Mouse (Mus musculus) heart, embryonic 13.5 days (tissue): ENCODE measurements around the gene Plcb2. TPM values are rescaled to one million over a fixed set of nuclear protein-coding genes. Genes with fewer than 3 reads are reported as not detected.

Experiments
- ATAC-seq: fragments of 200-750 bp; cut with Nextera tagmentation; 2 replicates; pipeline ENCODE4 v1.8.0; 2017; ENCODE audit warnings: moderate TSS enrichment; ENCODE audit not compliant: insufficient number of reproducible peaks, low FRiP score, low TSS enrichment; ENCODE audit errors: extremely low read depth
- H3K27ac ChIP-seq: fragments of 300-500 bp; sonication (generic); replicated peaks from 2 replicates; pipeline ENCODE4 v1.5.1; 2015; ENCODE audit warnings: moderate library complexity, mild to moderate bottlenecking, inconsistent platforms
- H3K27me3 ChIP-seq: fragments of 300-500 bp; sonication (generic); replicated peaks from 2 replicates; pipeline ENCODE4 v1.6.1; 2015; ENCODE audit warnings: mild to moderate bottlenecking, inconsistent platforms
- H3K36me3 ChIP-seq: fragments of 300-500 bp; sonication (generic); 2 replicates; pipeline ENCODE4 v1.6.1; 2015; ENCODE audit warnings: mild to moderate bottlenecking, inconsistent platforms
- H3K4me1 ChIP-seq: fragments of 300-500 bp; sonication (generic); 2 replicates; pipeline ENCODE4 v1.6.1; 2015; ENCODE audit warnings: inconsistent platforms
- H3K4me2 ChIP-seq: fragments of 300-500 bp; sonication (generic); 2 replicates; pipeline ENCODE4 v1.6.1; 2015; ENCODE audit warnings: inconsistent platforms, mild to moderate bottlenecking, moderate library complexity
- H3K4me3 ChIP-seq: fragments of 300-500 bp; sonication (generic); 2 replicates; pipeline ENCODE4 v1.5.1; 2015; ENCODE audit warnings: moderate library complexity, mild to moderate bottlenecking, inconsistent platforms
- H3K9ac ChIP-seq: fragments of 300-500 bp; sonication (generic); 2 replicates; pipeline ENCODE4 v1.6.1; 2015; ENCODE audit warnings: inconsistent platforms, mild to moderate bottlenecking, moderate library complexity
- H3K9me3 ChIP-seq: fragments of 300-500 bp; sonication (generic); 2 replicates; pipeline ENCODE4 v1.6.1; 2016; ENCODE audit warnings: inconsistent platforms
- WGBS: fragments of 180-500 bp; shearing (Covaris S2); methylation state at CpG from one replicate; pipeline ENCODE4 v1.1.7; 2015; ENCODE audit warnings: mixed read lengths; 5-methylcytosine and 5-hydroxymethylcytosine counted together
- polyA plus RNA-seq: library from polyadenylated mRNA; unstranded; fragments of >200 nt; fragmentation: Nextera tagmentation; extraction: Ambion mirVana; gene quantifications from 2 replicates; pipeline ENCODE4 v1.2.1, GENCODE M21; 2015

Plcb2 gene
- polyA plus RNA-seq, 1 experiment from 2014 or later = 0.94 TPM

GRCm38 (mm10) chr2:118663804-118664766 is 64.2 kb downstream of the Plcb2 start:
- Histone ChIP-seq H3K4me1 (peaks cover 75% of the 10 kb centered on the region), H3K9ac (peak overlapping the region; percentile 85)
- WGBS = 36% methylated on average over 19 of the region's 19 CpGs

GRCm38 (mm10) chr2:118662902-118663803 is 65.1 kb downstream of the Plcb2 start, which contains the start of gene Pak6:
Pak6 (plus strand) TSS chr2:118663303.
- H3K4me3 ChIP-seq = peak within 1 kb of the TSS; percentile 61
- peak within 1 kb of the TSS; percentile 25 for H3K27ac ChIP-seq
- ATAC-seq = no peak
- 3% methylated on average over 37 of the region's 37 CpGs for WGBS
- H3K4me2 ChIP-seq = peak within 1 kb of the TSS; percentile 91
- H3K9ac ChIP-seq = peak within 1 kb of the TSS; percentile 85
- no peaks in the 10 kb centered on the region for H3K9me3 ChIP-seq
- peaks cover 28% of the 10 kb centered on the region for H3K27me3 ChIP-seq
- H3K4me1 ChIP-seq = peaks cover 83% of the 10 kb centered on the region
- no peaks in the 10 kb centered on the region for H3K36me3 ChIP-seq

More at GRCm38 (mm10) chr2:118663804-118664766, 64.2 kb downstream of the Plcb2 start:
- Histone ChIP-seq H3K4me2 (peak overlapping the region; percentile 91), H3K4me3 (peak overlapping the region; percentile 61), H3K27me3 (peaks cover 28% of the 10 kb centered on the region), H3K36me3 (no peaks in the 10 kb centered on the region), H3K9me3 (no peaks in the 10 kb centered on the region), H3K27ac (peak overlapping the region; percentile 25)
- 0 out of 2 replicates have a peak, but pooled peaks have one; percentile 17 for ATAC-seq

- 76% methylated on average over 9 of the region's 9 CpGs for WGBS
Observed at GRCm38 (mm10) chr2:118661891-118662290, 66.3 kb downstream of the Plcb2 start.

GRCm38 (mm10) chr2:118659998-118660452 is 68.2 kb downstream of the Plcb2 start:
- Histone ChIP-seq H3K4me2 (peak overlapping the region; percentile 67), H3K27me3 (peaks cover 24% of the 10 kb centered on the region), H3K9me3 (no peaks in the 10 kb centered on the region), H3K4me1 (peaks cover 73% of the 10 kb centered on the region), H3K36me3 (no peaks in the 10 kb centered on the region), H3K27ac (peak overlapping the region; percentile 78), H3K9ac (peak overlapping the region; percentile 68), H3K4me3 (peak overlapping the region; percentile 50)
- WGBS = 0% methylated on average over 4 of the region's 4 CpGs
- ATAC-seq = peak; percentile 22; the same call in 1 of the 2 replicates

More at GRCm38 (mm10) chr2:118661891-118662290, 66.3 kb downstream of the Plcb2 start:
- Histone ChIP-seq H3K4me3 (no peak overlapping the region), H3K4me1 (peaks cover 82% of the 10 kb centered on the region), H3K36me3 (no peaks in the 10 kb centered on the region), H3K27ac (no peak overlapping the region), H3K9me3 (no peaks in the 10 kb centered on the region), H3K9ac (no peak overlapping the region), H3K4me2 (no peak overlapping the region), H3K27me3 (peaks cover 28% of the 10 kb centered on the region)
- no peak for ATAC-seq

GRCm38 (mm10) chr2:118659493-118659892 is 68.7 kb downstream of the Plcb2 start:
- H3K9ac ChIP-seq = peak overlapping the region; percentile 68; the same call in 1 of the 2 replicates
- 65% methylated on average over 12 of the region's 12 CpGs for WGBS

GRCm38 (mm10) chr2:118659077-118659476 is 69.2 kb downstream of the Plcb2 start:
- Histone ChIP-seq H3K4me1 (peaks cover 68% of the 10 kb centered on the region), H3K4me3 (0 out of 2 replicates have a peak overlapping the region, but pooled peaks have one; percentile 50), H3K36me3 (no peaks in the 10 kb centered on the region), H3K27ac (peak overlapping the region; percentile 78), H3K4me2 (peak overlapping the region; percentile 67), H3K9me3 (no peaks in the 10 kb centered on the region), H3K9ac (no peak overlapping the region), H3K27me3 (peaks cover 18% of the 10 kb centered on the region)
- WGBS = 63% methylated on average over 1 of the region's 1 CpGs
- ATAC-seq = peak; percentile 56

More at GRCm38 (mm10) chr2:118659493-118659892, 68.7 kb downstream of the Plcb2 start:
- no peak for ATAC-seq
- Histone ChIP-seq H3K4me3 (peak overlapping the region; percentile 50), H3K9me3 (no peaks in the 10 kb centered on the region), H3K27me3 (peaks cover 22% of the 10 kb centered on the region), H3K4me1 (peaks cover 68% of the 10 kb centered on the region), H3K4me2 (peak overlapping the region; percentile 67), H3K27ac (peak overlapping the region; percentile 78), H3K36me3 (no peaks in the 10 kb centered on the region)

GRCm38 (mm10) chr2:118658457-118658856 is 69.8 kb downstream of the Plcb2 start:
- H3K9ac ChIP-seq = no peak overlapping the region
- H3K4me2 ChIP-seq = peak overlapping the region; percentile 67; the same call in 1 of the 2 replicates
- H3K27me3 ChIP-seq = peaks cover 13% of the 10 kb centered on the region
- H3K27ac ChIP-seq = peak overlapping the region; percentile 78; the same call in 1 of the 2 replicates
- no peak overlapping the region for H3K4me3 ChIP-seq
- 40% methylated on average over 4 of the region's 4 CpGs for WGBS
- H3K36me3 ChIP-seq = no peaks in the 10 kb centered on the region
- ATAC-seq = peak; percentile 72
- H3K9me3 ChIP-seq = no peaks in the 10 kb centered on the region
- peaks cover 62% of the 10 kb centered on the region for H3K4me1 ChIP-seq

Other genes with a start within 250 kb of the Plcb2 start
- gene Srp14, start 248.7 kb downstream of the Plcb2 start, polyA plus RNA-seq = 196 and 218 TPM in 2 replicates
- gene Bmf, start 178.8 kb downstream of the Plcb2 start, polyA plus RNA-seq = 2.5 and 2.9 TPM in 2 replicates
- gene Bub1b, start 130.2 kb downstream of the Plcb2 start, polyA plus RNA-seq = 64.3 and 69.9 TPM in 2 replicates
- gene Pak6, start 65.1 kb downstream of the Plcb2 start, polyA plus RNA-seq = 7.4 and 7.5 TPM in 2 replicates
- 0.67 and 0.73 TPM in 2 replicates for gene Ankrd63, start 24.5 kb downstream of the Plcb2 start, polyA plus RNA-seq
- 36.2 and 38.3 TPM in 2 replicates for gene Inafm2, start 17.3 kb upstream of the Plcb2 start, polyA plus RNA-seq
- 2.2 and 2.9 TPM in 2 replicates for gene Ccdc9b, start 34.2 kb upstream of the Plcb2 start, polyA plus RNA-seq
- gene Phgr1, start 44.3 kb upstream of the Plcb2 start, polyA plus RNA-seq = not detected in 2 replicates
- gene Disp2, start 51.3 kb upstream of the Plcb2 start, polyA plus RNA-seq = 0.17 and 0.24 TPM in 2 replicates
- gene Knstrn, start 85.6 kb upstream of the Plcb2 start, polyA plus RNA-seq = 100 and 115 TPM in 2 replicates
- 69.9 and 75.6 TPM in 2 replicates for gene Ivd, start 133.5 kb upstream of the Plcb2 start, polyA plus RNA-seq
- 2.3 and 3.1 TPM in 2 replicates for gene Bahd1, start 171.9 kb upstream of the Plcb2 start, polyA plus RNA-seq
- gene Chst14, start 198.1 kb upstream of the Plcb2 start, polyA plus RNA-seq = 19.4 and 21.6 TPM in 2 replicates